Mouse (Mus musculus): ENCODE data around the gene Ptchd4. TPM values are rescaled to one million over a fixed set of nuclear protein-coding genes. Genes with fewer than 3 reads are reported as not detected.

The Ptchd4 gene
- polyA plus RNA-seq (2012; rRNA removed) = 0.11 and 0.13 TPM in 2 replicates

DNA sequence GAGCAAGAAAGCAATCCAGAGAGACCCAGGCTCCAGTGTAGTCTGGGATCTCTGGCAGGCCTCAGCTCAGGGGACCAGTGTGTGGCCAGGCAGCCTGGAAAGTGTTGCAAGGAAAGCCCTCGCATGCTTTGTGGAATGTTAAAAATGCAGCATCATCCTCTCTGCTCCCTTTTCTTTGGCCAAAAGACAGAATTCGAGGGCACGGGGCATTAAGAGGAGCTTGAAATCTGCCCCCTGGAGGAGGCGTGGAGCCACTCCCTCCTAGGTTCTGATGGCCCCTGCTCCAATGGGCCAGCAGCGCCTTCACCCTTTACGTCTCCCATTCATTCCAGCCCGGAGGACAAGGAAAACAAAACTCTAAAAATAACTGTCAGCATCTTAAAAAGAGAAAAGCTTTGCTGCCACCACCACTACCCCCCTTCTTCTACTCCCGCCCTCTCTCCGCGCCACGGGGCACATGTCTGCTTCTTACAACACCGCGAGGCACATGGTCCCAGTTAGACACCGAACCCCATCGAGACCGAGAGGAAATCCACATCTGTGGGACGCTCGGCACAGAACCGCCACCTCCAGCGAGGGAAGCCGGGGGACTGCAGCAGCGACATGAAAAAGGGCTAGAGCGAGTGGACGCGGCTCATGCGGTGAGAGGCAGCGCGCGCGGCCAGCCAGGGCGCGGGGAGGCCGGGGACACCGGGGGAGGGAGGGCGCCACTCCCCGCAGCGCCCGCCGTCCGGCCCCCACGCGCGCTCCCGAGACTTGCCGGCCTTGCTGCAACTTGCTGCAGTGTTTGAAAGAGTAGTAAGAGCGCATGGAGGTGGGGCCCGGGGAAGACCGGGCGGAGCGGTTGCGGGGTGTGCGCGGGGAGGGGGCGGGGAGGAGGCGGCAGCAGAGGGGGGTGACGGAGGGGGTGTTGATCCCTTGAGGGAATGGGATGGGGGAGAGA lies at the start of gene Ptchd4:
Gene Ptchd4 (plus strand): TSS at position 279 of the 943 bp plus-strand sequence.
- Histone ChIP-seq H3K4me1 (ENCODE audit: control insufficient read depth, insufficient read depth, low read length) (no peaks in the 10 kb centered on the region), H3K27ac (ENCODE audit: insufficient read depth, low read depth, low read length) (no peak within 1 kb of the TSS), H3K4me3 (ENCODE audit: insufficient read depth, low read depth, low read length) (peak within 1 kb of the TSS; percentile 35; the same call in 1 of the 2 replicates), H3K36me3 (ENCODE audit: control insufficient read depth, insufficient read depth, low read length) (no peaks in the 10 kb centered on the region), H3K27me3 (replicated peaks; ENCODE audit: control insufficient read depth, insufficient read depth, low read length) (no peaks in the 10 kb centered on the region)
- peak; percentile 3 for DNase-seq
- no peak for TF ChIP-seq CTCF (conservative IDR thresholded peaks at IDR 0.05; ENCODE audit: insufficient read depth, insufficient read length, low read depth, low read length)
- TF ChIP-seq POLR2A (IDR thresholded peaks at IDR 0.05; ENCODE audit: low read depth, low read length) = no peak
- 1% methylated on average over 56 of the region's 56 CpGs for WGBS

DNA sequence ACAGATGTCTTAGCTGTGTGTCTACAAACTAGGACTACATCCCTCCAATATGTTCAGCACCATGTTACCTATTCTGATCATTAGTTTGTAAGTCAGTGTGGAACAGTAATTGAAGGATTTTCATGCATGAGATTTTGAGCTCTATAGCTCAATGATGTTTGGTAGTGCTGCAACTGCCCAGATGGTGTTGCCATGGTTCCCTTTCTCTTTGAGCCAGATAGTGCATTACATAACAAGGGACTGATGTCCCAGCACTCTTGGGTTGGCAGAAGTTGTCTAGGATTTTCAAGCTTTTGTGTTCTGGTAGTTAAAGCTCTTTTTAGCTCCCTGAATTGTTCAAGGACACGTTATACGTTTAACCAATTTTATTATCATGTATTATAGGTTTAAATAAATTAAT lies 38.9 kb upstream of the Ptchd4 start:
- Histone ChIP-seq H3K4me1 (ENCODE audit: control insufficient read depth, insufficient read depth, low read length) (no peaks in the 10 kb centered on the region), H3K36me3 (ENCODE audit: control insufficient read depth, insufficient read depth, low read length) (no peaks in the 10 kb centered on the region), H3K4me3 (ENCODE audit: insufficient read depth, low read depth, low read length) (no peak overlapping the region), H3K27me3 (replicated peaks; ENCODE audit: control insufficient read depth, insufficient read depth, low read length) (no peaks in the 10 kb centered on the region), H3K27ac (ENCODE audit: insufficient read depth, low read depth, low read length) (no peak overlapping the region)
- no peak for DNase-seq
- TF ChIP-seq CTCF (conservative IDR thresholded peaks at IDR 0.05; ENCODE audit: insufficient read depth, insufficient read length, low read depth, low read length) (no peak), POLR2A (IDR thresholded peaks at IDR 0.05; ENCODE audit: low read depth, low read length) (no peak)
- 88% methylated on average over 2 of the region's 2 CpGs for WGBS

DNA sequence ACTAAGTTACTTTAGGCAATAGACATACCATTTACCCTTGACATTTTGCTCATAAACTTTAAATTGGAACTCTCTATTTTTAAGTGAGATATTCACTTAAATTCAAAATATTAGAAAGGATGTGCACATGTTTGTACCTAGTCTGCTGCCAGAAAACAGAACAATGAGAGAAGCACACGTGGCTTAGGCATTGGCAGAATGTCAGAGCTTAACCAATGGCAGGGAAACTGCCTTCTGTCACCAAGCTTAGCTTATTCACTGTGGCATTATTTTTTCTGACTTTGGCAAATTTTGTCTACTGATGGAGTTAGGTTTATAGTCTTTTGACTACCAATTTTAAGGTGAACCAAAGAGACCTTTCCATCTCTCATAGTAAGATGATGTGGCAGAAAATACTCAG lies 31.4 kb upstream of the Ptchd4 start:
- H3K4me1 ChIP-seq (ENCODE audit: control insufficient read depth, insufficient read depth, low read length) = no peaks in the 10 kb centered on the region
- DNase-seq = no peak
- H3K36me3 ChIP-seq (ENCODE audit: control insufficient read depth, insufficient read depth, low read length) = no peaks in the 10 kb centered on the region
- no peak overlapping the region for H3K4me3 ChIP-seq (ENCODE audit: insufficient read depth, low read depth, low read length)
- H3K27me3 ChIP-seq (replicated peaks; ENCODE audit: control insufficient read depth, insufficient read depth, low read length) = no peaks in the 10 kb centered on the region; the same call in 1 of the 2 replicates
- TF ChIP-seq CTCF (conservative IDR thresholded peaks at IDR 0.05; ENCODE audit: insufficient read depth, insufficient read length, low read depth, low read length) = no peak
- 56% methylated on average over 1 of the region's 1 CpGs for WGBS
- H3K27ac ChIP-seq (ENCODE audit: insufficient read depth, low read depth, low read length) = no peak overlapping the region

- TF ChIP-seq CTCF (conservative IDR thresholded peaks at IDR 0.05; ENCODE audit: insufficient read depth, insufficient read length, low read depth, low read length) (no peak), POLR2A (IDR thresholded peaks at IDR 0.05; ENCODE audit: low read depth, low read length) (no peak)
- Histone ChIP-seq H3K4me1 (ENCODE audit: control insufficient read depth, insufficient read depth, low read length) (no peaks in the 10 kb centered on the region), H3K27ac (ENCODE audit: insufficient read depth, low read depth, low read length) (no peak overlapping the region), H3K27me3 (replicated peaks; ENCODE audit: control insufficient read depth, insufficient read depth, low read length) (no peaks in the 10 kb centered on the region; the same call in 1 of the 2 replicates), H3K36me3 (ENCODE audit: control insufficient read depth, insufficient read depth, low read length) (no peaks in the 10 kb centered on the region), H3K4me3 (ENCODE audit: insufficient read depth, low read depth, low read length) (no peak overlapping the region)
- DNase-seq = no peak
- WGBS = 52% methylated on average over 3 of the region's 3 CpGs
Observed at GRCm38 (mm10) chr17:42286255-42286654, 29.5 kb upstream of the Ptchd4 start.

DNA sequence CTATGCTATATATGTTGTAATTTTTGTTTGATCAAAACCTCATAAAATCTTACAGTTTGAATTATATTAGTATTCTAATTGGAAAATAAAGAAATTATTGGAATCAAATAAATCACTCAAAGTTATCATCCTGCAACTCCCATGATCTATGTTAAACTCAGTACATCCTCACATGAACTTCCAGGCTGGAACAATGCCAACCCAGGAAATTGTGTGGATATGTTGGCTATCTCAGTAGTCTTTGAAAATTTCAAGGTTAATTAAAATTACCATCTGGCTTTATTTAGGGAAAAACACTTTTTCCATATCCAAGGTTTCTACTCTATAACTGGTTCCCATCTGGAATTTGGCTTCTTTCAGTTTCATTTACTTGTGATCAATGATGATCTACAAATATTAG lies 25.4 kb upstream of the Ptchd4 start:
- Histone ChIP-seq H3K27ac (ENCODE audit: insufficient read depth, low read depth, low read length) (no peak overlapping the region), H3K27me3 (replicated peaks; ENCODE audit: control insufficient read depth, insufficient read depth, low read length) (no peaks in the 10 kb centered on the region; the same call in 1 of the 2 replicates), H3K4me3 (ENCODE audit: insufficient read depth, low read depth, low read length) (no peak overlapping the region), H3K36me3 (ENCODE audit: control insufficient read depth, insufficient read depth, low read length) (no peaks in the 10 kb centered on the region), H3K4me1 (ENCODE audit: control insufficient read depth, insufficient read depth, low read length) (no peaks in the 10 kb centered on the region)
- DNase-seq = no peak
- TF ChIP-seq POLR2A (IDR thresholded peaks at IDR 0.05; ENCODE audit: low read depth, low read length) = no peak
- no peak for TF ChIP-seq CTCF (conservative IDR thresholded peaks at IDR 0.05; ENCODE audit: insufficient read depth, insufficient read length, low read depth, low read length)

DNA sequence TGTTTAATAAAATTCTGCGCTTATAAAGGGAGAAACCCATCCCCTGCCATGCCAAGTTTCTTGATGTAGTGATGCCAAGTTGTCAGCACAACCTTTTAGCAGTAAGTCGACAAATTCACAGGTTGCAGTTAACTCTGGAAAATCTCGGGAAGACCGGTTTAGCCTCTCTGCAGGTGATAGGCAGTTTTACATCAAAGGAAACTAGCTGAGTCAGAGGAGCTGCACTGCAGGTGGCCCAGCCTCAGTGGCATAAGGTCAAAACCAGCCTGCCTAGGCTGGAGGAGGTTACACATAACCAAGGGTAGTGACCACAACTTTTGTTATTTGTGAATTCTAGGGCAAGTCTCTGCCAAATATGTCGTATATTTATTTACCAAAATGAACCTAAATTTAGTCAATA lies 24.0 kb upstream of the Ptchd4 start:
- H3K36me3 ChIP-seq (ENCODE audit: control insufficient read depth, insufficient read depth, low read length) = no peaks in the 10 kb centered on the region
- DNase-seq = no peak
- WGBS = 47% methylated on average over 5 of the region's 5 CpGs
- no peak overlapping the region for H3K27ac ChIP-seq (ENCODE audit: insufficient read depth, low read depth, low read length)
- TF ChIP-seq POLR2A (IDR thresholded peaks at IDR 0.05; ENCODE audit: low read depth, low read length) = no peak
- no peak for TF ChIP-seq CTCF (conservative IDR thresholded peaks at IDR 0.05; ENCODE audit: insufficient read depth, insufficient read length, low read depth, low read length)
- no peaks in the 10 kb centered on the region for H3K4me1 ChIP-seq (ENCODE audit: control insufficient read depth, insufficient read depth, low read length)
- H3K27me3 ChIP-seq (replicated peaks; ENCODE audit: control insufficient read depth, insufficient read depth, low read length) = no peaks in the 10 kb centered on the region; the same call in 1 of the 2 replicates
- H3K4me3 ChIP-seq (ENCODE audit: insufficient read depth, low read depth, low read length) = no peak overlapping the region

DNA sequence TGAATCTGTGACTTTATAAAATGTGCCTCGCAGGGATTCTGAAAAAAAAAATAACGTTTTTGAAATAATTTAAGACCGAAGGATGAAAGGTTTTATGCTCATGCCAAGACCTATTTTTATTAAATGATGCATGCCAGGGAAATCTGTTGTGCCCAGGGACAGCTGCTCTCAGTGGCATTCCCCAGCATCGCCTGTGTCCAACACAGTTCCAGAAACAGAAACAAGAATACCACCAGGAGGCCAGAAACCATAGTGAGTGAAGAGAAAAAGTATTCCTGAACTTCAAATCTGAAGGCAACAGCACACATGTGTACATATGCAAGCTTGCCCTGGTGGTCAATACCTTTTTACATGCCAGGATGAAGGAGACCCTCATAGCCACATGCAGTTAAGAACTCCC lies 17.8 kb upstream of the Ptchd4 start:
- H3K4me1 ChIP-seq (ENCODE audit: control insufficient read depth, insufficient read depth, low read length) = no peaks in the 10 kb centered on the region
- H3K27me3 ChIP-seq (replicated peaks; ENCODE audit: control insufficient read depth, insufficient read depth, low read length) = no peaks in the 10 kb centered on the region
- no peak overlapping the region for H3K27ac ChIP-seq (ENCODE audit: insufficient read depth, low read depth, low read length)
- no peak for DNase-seq
- H3K36me3 ChIP-seq (ENCODE audit: control insufficient read depth, insufficient read depth, low read length) = no peaks in the 10 kb centered on the region
- WGBS = 74% methylated on average over 4 of the region's 4 CpGs
- TF ChIP-seq CTCF (conservative IDR thresholded peaks at IDR 0.05; ENCODE audit: insufficient read depth, insufficient read length, low read depth, low read length) = no peak
- TF ChIP-seq POLR2A (IDR thresholded peaks at IDR 0.05; ENCODE audit: low read depth, low read length) = no peak
- H3K4me3 ChIP-seq (ENCODE audit: insufficient read depth, low read depth, low read length) = no peak overlapping the region
